Mouse (Mus musculus) cerebellum, adult 9-11 months (tissue): ENCODE results near the gene Plpp3.

Experiments used
- DNase-seq: peaks from one replicate; pipeline ENCODE4 v3.0.0; 2022

Plpp3 gene

DNA sequence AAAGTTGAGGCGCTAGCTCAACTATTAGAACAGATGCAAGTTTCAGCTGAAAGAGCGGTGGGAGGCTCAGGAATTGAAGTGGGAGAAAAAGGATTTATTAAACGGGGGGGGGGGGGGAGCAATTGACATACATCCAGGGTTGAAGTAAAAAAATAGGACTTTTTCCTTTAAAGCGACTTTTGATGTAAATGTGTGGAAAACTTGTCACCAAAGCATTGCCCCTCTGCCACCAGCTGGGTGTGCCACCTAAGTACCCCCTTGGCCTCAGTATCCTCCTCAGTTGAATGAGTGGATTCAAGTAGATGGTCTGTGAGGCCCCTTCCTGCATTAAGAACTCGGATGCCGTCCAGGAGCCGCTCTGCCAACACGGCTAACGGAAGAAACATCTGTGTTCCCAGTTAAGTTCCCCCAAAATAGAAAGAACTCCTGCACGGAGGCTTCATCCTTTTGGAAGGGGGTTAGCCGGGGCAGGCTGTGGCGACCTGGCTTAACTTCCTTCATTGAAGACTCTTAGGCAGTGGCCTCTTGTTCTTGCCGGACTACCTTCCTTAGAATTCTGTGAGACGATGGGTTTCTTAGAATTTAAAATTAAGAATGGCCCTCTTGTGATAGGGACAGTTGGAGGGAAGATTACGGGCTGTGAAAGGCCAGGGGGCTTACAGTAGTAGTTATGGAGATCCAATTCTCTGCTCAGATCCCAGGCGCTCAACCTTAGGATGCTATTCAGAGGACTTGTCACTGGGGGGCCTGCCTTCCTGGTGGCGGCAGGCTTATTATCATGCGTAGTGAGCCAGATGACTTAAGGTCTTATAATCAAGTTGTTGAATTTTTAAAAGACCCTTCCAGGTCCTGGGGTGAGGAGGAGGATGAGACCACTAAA is 1.7 kb downstream of the Plpp3 start:
- DNase-seq = no peak

DNA sequence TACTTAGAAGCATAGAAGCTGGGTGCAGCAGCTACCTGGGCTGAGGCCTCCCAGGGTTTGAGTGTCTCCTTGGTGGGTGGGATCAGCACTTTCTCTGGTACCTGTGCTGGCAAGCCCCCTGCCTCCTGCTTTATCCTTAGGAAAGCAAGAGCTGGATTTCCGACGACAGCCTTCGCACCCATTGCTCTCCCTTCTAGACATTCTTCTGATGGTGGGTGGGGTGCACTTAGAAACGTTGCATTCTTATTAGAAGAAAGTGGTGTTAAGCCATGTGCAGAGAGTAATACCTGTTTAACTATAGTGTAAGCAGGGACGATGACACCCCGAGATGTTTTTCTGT is 2.4 kb downstream of the Plpp3 start:
- DNase-seq = no peak

GRCm38 (mm10) chr4:105160470-105160869 is 3.3 kb downstream of the Plpp3 start:
- no peak for DNase-seq

- DNase-seq = no peak
These were observed 4.9 kb downstream of the Plpp3 start for GRCm38 (mm10) chr4:105162014-105162413.

GRCm38 (mm10) chr4:105162676-105163075 is 5.5 kb downstream of the Plpp3 start:
- no peak for DNase-seq

- DNase-seq = no peak
These were observed 6.8 kb downstream of the Plpp3 start for GRCm38 (mm10) chr4:105163981-105164411.

- DNase-seq = no peak
These were observed 7.8 kb downstream of the Plpp3 start for GRCm38 (mm10) chr4:105164952-105165351.

GRCm38 (mm10) chr4:105169093-105169571 is 12.0 kb downstream of the Plpp3 start:
- DNase-seq = no peak

- no peak for DNase-seq
These were observed 13.0 kb downstream of the Plpp3 start for GRCm38 (mm10) chr4:105169826-105170810.

DNA sequence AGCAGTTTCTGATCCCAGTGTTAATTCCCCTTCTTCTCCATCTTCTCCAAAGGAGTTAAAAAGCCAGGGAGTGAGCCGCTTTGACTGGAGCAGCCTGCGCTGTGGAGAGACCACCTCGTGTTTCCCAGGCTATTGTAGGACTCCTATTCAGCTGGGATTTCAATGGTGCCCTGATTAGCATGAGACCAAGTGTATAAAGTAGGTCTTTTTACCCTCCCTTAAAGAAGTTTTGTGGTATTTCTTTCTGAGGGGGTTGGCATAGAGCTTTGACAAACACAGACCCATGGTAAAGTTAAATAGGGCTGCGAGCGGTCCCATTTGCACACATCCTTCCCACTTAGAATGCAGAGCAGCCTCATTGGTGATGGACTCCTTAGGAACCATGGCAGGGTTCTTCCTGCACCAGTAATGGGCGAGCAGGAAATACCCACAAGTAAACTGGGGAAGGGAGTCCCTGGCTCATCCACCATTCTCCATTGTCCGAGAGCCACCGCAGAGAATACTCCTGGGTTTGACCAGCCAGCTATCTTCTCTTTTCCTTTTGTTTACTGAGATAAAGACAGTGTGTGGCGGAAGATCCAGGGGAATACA is 13.8 kb downstream of the Plpp3 start:
- no peak for DNase-seq

DNA sequence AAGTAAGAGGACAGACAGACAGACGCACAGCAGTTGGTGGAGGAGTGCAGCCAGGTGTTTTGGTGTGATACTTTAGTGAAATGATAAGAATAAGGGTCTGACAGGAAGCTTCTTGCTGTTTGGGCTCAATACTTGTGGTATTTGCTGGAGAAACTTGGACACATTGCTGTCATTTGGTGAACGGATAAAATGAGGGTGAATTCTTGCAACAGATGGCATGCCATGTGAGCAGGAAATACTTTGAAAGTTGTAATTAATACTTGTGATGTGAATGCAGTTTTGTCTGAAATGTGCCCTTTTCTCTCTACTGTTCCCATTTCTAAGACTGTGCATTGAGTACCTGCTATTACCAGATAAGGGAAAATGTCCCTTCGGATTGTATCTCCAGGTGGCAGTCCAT is 14.3 kb downstream of the Plpp3 start:
- DNase-seq = no peak

DNA sequence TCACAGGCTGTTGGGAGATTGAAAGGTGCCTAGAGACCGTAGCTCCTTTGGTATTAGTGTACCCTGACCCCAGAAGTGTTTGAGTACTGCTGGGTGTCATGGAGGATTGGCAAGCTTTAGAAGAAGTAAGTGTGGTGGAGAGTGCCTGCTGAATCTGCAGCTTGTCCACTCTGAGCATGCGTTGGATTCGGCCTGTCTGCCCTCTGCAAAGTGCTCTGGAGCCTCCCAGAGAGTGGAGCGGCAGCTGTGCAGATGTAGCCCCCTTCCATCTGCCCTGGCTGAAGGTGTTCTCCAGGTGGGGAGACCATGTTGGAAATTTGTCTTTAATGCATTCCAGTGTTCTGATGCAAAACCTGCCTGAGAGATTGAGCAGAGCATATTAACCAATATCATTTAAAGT is 17.6 kb downstream of the Plpp3 start:
- DNase-seq = no peak

GRCm38 (mm10) chr4:105175255-105176035 is 18.3 kb downstream of the Plpp3 start:
- DNase-seq = peak; percentile 57

- peak; percentile 35 for DNase-seq
These were observed 24.0 kb downstream of the Plpp3 start for GRCm38 (mm10) chr4:105181014-105181658.

- DNase-seq = no peak
These were observed 24.6 kb downstream of the Plpp3 start for GRCm38 (mm10) chr4:105181659-105182167.

DNA sequence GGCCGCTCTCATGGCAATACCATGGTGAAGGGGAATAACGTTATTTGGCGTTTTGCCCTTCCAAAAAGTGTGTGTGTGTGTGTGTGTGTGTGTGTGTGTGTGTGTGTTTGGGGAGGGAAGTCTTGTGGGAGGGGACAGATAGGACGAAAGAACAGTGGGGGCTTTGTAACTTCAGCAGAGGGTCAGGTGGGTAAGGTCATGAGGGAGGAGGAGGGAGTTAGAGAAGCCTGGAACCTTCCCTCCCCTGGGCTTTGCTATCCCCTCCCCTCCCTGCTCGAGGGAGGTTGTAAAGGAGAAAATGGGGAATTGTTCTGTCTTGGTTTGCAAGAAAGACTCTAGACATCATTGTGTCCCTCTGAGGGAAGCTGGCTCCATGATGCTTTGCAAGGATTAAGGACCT is 25.1 kb downstream of the Plpp3 start:
- no peak for DNase-seq

DNA sequence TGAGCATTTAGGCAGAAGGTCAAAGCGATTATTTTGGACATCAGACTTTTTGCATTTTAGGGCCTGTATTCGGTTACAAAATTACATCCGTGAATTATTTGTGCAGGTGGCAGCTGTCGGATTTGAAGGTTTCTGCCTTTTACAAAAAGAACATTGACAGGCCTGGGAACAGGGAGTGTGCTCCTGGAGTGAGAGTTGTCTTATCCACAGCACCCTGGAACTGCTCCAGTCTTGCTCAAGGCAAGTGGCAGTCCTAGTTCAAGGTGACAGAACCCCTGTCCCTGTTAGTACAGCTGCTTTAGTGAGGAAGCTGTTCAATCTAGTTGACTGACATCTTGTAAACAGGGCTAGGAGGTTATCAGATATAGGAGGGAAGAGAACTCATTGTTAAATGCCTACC is 27.3 kb downstream of the Plpp3 start:
- DNase-seq = no peak

DNA sequence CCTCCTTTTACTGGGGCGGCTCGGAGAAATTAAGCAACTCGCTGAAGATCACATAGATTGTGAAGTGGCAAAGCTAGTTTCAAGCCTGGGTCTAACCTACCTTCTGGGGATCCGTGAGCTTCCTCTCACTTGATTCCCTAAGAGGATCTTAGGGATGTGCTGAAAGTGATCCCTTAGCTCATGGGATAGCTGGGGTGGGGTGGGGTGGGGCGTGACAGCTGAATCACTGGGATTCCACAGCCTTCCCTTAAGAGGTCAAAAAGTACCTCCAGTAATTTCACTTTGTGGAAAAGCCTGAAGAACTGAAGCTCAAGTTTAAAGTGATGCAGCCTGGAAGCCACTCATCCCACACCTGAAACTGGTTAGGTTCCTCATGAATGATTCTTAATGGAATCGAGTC is 27.8 kb downstream of the Plpp3 start:
- no peak for DNase-seq

- DNase-seq = no peak
These were observed 29.5 kb downstream of the Plpp3 start for GRCm38 (mm10) chr4:105186654-105187053.

DNA sequence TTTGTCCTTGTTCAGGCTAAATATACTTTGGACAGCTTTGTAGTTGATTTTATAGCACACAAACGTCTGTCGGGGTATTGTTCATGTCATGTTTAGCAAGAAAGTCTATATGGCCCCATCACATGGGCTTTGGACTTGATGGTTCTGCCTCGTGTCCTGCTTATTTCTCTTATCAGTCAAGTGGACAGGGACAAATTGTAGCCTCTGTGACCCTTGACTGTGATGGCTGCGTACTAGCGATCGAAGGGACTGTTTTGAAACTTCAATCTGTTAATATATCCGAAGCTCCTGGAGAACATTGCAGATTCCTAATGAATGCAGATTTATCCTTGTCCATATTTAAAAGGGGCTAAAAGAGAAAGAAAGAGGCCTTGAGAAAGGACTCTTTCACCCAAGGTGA is 30.7 kb downstream of the Plpp3 start:
- no peak for DNase-seq

- no peak for DNase-seq
These were observed 31.7 kb downstream of the Plpp3 start for GRCm38 (mm10) chr4:105188801-105189200.

GRCm38 (mm10) chr4:105190826-105191225 is 33.7 kb downstream of the Plpp3 start:
- DNase-seq = no peak
